Mouse (Mus musculus): Measurements from ENCODE around the gene Ppp2ca. TPM values are rescaled to one million over a fixed set of nuclear protein-coding genes. Genes with fewer than 3 reads are reported as not detected.
"Not testable (repeated sequence)": the region's sequence is repeated elsewhere in the genome, so short reads cannot be mapped to it uniquely, and the experiment has no call there.

Gene Ppp2ca
- polyA plus RNA-seq, 1 experiment: 101 TPM

- peak; percentile 78 to 81 for DNase-seq (ENCODE audit: extremely low spot score in 1 of 2, low spot score in 1 of 2)
Observed at GRCm38 (mm10) chr11:52129621-52130450, 31.4 kb downstream of the Ppp2ca start.

- no peak for DNase-seq (ENCODE audit: extremely low spot score in 1 of 2, low spot score in 1 of 2)
Observed at GRCm38 (mm10) chr11:52130451-52131068, 32.1 kb downstream of the Ppp2ca start.

- DNase-seq (ENCODE audit: extremely low spot score in 1 of 2, low spot score in 1 of 2): peak; percentile 32 to 74
Observed at GRCm38 (mm10) chr11:52143675-52144074, 45.2 kb downstream of the Ppp2ca start.

- not testable (repeated sequence) for DNase-seq (ENCODE audit: extremely low spot score in 1 of 2, low spot score in 1 of 2)
Observed at GRCm38 (mm10) chr11:52145428-52145827, 46.9 kb downstream of the Ppp2ca start, which contains the start of gene Olfr1373. Gene Olfr1373, minus strand, starts transcription at chr11:52145528.

- DNase-seq (ENCODE audit: extremely low spot score in 1 of 2, low spot score in 1 of 2): no peak
Observed at GRCm38 (mm10) chr11:52163926-52164325, 65.4 kb downstream of the Ppp2ca start.

GRCm38 (mm10) chr11:52167126-52167525 lies 68.6 kb downstream of the Ppp2ca start:
- DNase-seq (ENCODE audit: extremely low spot score in 1 of 2, low spot score in 1 of 2): no peak

- DNase-seq (ENCODE audit: extremely low spot score in 1 of 2, low spot score in 1 of 2): not testable (repeated sequence)
Observed at GRCm38 (mm10) chr11:52167901-52168302, 69.4 kb downstream of the Ppp2ca start.

GRCm38 (mm10) chr11:52168461-52168860 lies 70.0 kb downstream of the Ppp2ca start:
- DNase-seq (ENCODE audit: extremely low spot score in 1 of 2, low spot score in 1 of 2): no peak

Other genes with a start within 250 kb of the Ppp2ca start
- 18.3 and 20.0 TPM in 2 replicates for gene Jade2, start 241.0 kb upstream of the Ppp2ca start, polyA plus RNA-seq (2012; rRNA removed)
- gene Cdkn2aipnl, start 131.0 kb upstream of the Ppp2ca start, polyA plus RNA-seq (2012; rRNA removed): 30.2 and 33.3 TPM in 2 replicates
- 234 and 238 TPM in 2 replicates for gene Ube2b, start 97.9 kb upstream of the Ppp2ca start, polyA plus RNA-seq (2012; rRNA removed)
- 14.3 and 15.9 TPM in 2 replicates for gene Cdkl3, start 94.5 kb upstream of the Ppp2ca start, polyA plus RNA-seq (2012; rRNA removed)
- not detected in 2 replicates for gene Olfr1373, start 46.8 kb downstream of the Ppp2ca start, polyA plus RNA-seq (2012; rRNA removed)
- gene Olfr1371, start 115.3 kb downstream of the Ppp2ca start, polyA plus RNA-seq (2012; rRNA removed): not detected in 2 replicates
- gene Skp1a, start 133.3 kb downstream of the Ppp2ca start, polyA plus RNA-seq (2012; rRNA removed): 335 and 372 TPM in 2 replicates
- gene Tcf7, start 184.3 kb downstream of the Ppp2ca start, polyA plus RNA-seq (2012; rRNA removed): 8.5 and 9.1 TPM in 2 replicates